Mouse (Mus musculus) G1E (cell line): ENCODE measurements at regions not wholly inside any gene's neighbourhood (a gene's known extent, or its start where the extent isn't known, plus 50 kb on each side); places are given as distances from the start of the nearest gene placed in this dataset.
"Not testable (repeated sequence)": the region's sequence is repeated elsewhere in the genome, so short reads cannot be mapped to it uniquely, and the experiment has no call there.

ENCODE experiments used
- ATAC-seq: 2 replicates; pipeline ENCODE4 v1.8.0; 2016; ENCODE audit warnings: mild to moderate bottlenecking; ENCODE audit not compliant: insufficient number of reproducible peaks, poor library complexity, low FRiP score, severe bottlenecking; ENCODE audit errors: extremely low read depth
- DNase-seq: peaks from one replicate; pipeline ENCODE4 v3.0.0; 2012; ENCODE audit warnings: low spot score
- H3K27me3 ChIP-seq: 2 replicates; pipeline ENCODE4 v1.6.1; 2012; ENCODE audit warnings: mild to moderate bottlenecking, low read length, inconsistent platforms; ENCODE audit not compliant: insufficient read depth
- H3K36me3 ChIP-seq: replicated peaks from 2 replicates; pipeline ENCODE3; 2012; ENCODE audit warnings: mild to moderate bottlenecking, inconsistent platforms
- H3K4me1 ChIP-seq: 2 replicates; pipeline ENCODE4 v1.6.1; 2012; ENCODE audit warnings: low read depth, low read length, inconsistent platforms, mixed read lengths; ENCODE audit not compliant: insufficient read depth
- H3K4me3 ChIP-seq: 2 replicates; pipeline ENCODE4 v1.5.1; 2012; ENCODE audit warnings: low read depth, mild to moderate bottlenecking, inconsistent platforms, low read length, moderate library complexity, mixed read lengths
- H3K9me3 ChIP-seq: replicated peaks from 2 replicates; pipeline ENCODE4 v1.6.1; 2012; ENCODE audit warnings: inconsistent platforms
- CTCF ChIP-seq: IDR thresholded peaks from 2 replicates; pipeline ENCODE4 v1.5.1; 2012; ENCODE audit warnings: low read depth, low read length, inconsistent platforms, mixed read lengths
- GATA1 ChIP-seq: IDR thresholded peaks from 2 replicates; pipeline ENCODE4 v1.6.1; 2012; ENCODE audit warnings: borderline replicate concordance, low read length, inconsistent platforms, mixed read lengths
- GATA2 ChIP-seq: IDR thresholded peaks from 2 replicates; pipeline ENCODE4 v1.6.1; 2012; ENCODE audit warnings: low read depth, low read length, inconsistent platforms, borderline replicate concordance
- POLR2AphosphoS5 ChIP-seq: IDR thresholded peaks from 2 replicates; pipeline ENCODE4 v1.6.1; 2012; ENCODE audit warnings: low read depth, low read length, inconsistent platforms; ENCODE audit not compliant: insufficient replicate concordance
- TAL1 ChIP-seq: conservative IDR thresholded peaks from 2 replicates; pipeline ENCODE4 v1.6.1; 2012; ENCODE audit warnings: low read depth, low read length, inconsistent platforms, mixed read lengths

DNA sequence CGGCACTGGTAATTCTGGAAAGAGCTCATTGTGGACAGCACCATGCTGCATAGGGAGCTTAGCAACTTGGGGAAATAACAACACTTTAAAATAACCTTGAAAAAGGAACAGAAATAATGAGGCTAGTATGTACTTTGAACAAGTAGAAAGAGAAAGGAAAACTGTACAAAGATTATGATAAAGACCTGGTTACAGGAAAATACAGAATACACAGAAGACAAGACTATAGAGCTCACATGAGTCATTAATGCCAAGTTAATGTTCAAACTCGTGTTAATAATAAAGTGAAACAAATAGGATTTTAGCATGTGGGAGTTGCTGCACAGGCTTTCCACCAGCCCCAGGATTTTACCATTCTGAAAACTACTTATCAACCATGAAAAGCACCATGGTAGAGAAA is 341.8 kb upstream of the Hand2 start:
- ATAC-seq = no peak
- H3K9me3 ChIP-seq = no peaks in the 10 kb centered on the region
- H3K4me3 ChIP-seq = no peak overlapping the region
- H3K27me3 ChIP-seq = no peaks in the 10 kb centered on the region
- H3K36me3 ChIP-seq = no peaks in the 10 kb centered on the region
- TF ChIP-seq CTCF (no peak), TAL1 (no peak), GATA2 (no peak), GATA1 (no peak), POLR2AphosphoS5 (no peak)
- no peaks in the 10 kb centered on the region for H3K4me1 ChIP-seq
- DNase-seq = no peak

DNA sequence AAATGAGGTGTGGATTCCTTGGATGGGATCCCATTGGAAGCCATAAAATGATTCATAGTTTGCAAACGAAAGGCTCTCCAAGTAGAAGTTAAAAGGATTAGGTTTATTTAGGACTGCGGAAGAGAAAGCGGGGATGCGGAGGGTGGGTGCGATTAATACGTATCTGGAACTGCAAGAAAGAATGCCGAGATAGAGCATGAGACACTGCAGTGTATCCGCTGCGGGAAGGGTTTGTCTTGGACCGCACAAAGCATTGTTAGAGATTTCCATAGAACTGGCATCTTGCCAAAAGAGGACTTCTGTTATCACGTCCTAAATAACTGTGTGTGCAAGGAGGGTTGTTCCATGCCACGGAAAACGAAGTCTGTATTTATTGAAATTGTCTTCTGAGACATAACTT is 341.4 kb upstream of the Hand2 start:
- no peaks in the 10 kb centered on the region for H3K36me3 ChIP-seq
- no peak overlapping the region for H3K4me3 ChIP-seq
- no peak for DNase-seq
- H3K4me1 ChIP-seq = no peaks in the 10 kb centered on the region
- no peaks in the 10 kb centered on the region for H3K27me3 ChIP-seq
- ATAC-seq = no peak
- no peak for TF ChIP-seq POLR2AphosphoS5
- TF ChIP-seq GATA1 = no peak
- no peak for TF ChIP-seq CTCF
- TF ChIP-seq GATA2 = no peak
- no peak for TF ChIP-seq TAL1
- no peaks in the 10 kb centered on the region for H3K9me3 ChIP-seq

DNA sequence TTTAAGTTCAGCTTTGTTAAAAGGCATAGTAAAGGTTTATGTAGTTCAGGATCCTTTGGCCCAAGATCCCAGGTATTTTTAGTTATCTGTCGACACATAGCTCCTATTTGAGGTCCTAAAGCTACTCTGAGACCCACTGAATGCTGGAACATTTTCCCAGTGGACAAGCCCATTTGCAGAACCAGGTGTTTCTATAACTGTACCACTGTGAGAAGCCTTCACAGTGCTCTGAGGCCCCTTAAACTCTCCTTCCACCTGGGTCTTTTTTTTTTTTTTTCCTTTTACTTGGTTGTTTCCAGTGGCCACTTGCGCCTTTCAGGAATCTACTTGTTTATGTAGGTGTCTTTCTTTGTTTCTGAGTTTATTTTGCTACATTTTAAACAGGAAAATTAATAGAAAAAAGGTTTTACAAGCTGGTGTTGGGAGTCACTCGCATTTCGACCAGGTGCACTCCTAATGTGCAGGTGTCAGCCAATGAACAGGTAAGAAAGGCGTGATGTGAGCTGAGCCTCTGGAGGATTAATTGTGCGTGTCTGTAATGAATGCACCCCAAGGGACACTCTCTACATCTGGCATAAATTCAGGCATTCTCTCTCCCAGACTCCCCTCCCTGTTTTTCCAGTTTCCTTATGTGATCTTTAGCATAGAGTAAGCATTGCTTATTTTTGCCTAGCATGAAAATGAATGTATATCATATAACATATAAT is 310.3 kb upstream of the Hand2 start:
- no peak for ATAC-seq

DNA sequence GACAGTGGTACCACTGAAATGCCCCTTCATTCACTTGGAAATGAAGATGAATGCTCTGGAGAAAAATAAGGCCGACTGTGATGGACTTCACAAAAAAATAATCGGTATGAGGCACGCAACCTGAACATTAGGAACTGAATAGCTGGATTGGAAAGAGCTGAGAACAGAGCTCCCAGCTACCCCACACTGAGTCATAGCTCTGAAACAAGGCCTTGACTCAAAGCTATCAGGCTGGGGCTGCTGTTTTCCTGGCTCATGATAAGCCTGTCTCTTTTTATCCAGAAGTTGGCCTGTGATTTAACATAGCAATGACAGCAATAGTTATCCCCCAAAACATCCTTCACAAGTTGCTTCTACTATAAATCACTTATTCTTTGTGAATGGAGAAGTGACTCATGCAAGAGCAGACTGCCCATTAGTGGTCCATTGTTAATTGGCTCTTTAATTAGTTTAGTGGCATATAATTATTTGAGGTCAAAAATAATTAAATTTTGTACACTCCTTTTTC is 306.9 kb upstream of the Hand2 start:
- ATAC-seq = no peak

More for the DNA sequence above, 310.3 kb upstream of the Hand2 start:
- Histone ChIP-seq H3K27me3 (no peaks in the 10 kb centered on the region), H3K4me1 (no peaks in the 10 kb centered on the region), H3K9me3 (no peaks in the 10 kb centered on the region), H3K36me3 (no peaks in the 10 kb centered on the region), H3K4me3 (no peak overlapping the region)
- no peak for DNase-seq
- TF ChIP-seq GATA1 = no peak
- TF ChIP-seq POLR2AphosphoS5 = no peak
- TF ChIP-seq GATA2 = no peak
- TF ChIP-seq TAL1 = no peak
- no peak for TF ChIP-seq CTCF

DNA sequence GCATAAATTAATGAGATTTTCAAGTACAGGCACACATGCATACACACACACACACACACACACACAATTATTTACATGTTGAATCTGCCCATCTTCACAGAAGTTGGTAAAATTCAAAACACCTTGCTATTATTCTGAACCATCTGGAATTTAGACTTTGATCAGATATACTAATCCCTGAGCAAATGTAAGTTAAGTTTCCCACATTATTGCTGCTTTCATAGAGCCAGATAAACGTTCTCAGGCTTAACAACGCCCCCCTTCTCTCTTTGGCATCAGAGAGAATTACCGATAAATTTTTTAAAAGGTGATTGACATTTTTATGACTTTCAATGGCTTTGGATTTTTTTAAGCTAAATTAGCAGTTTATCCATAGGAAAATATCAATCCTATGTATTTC is 304.5 kb upstream of the Hand2 start:
- Histone ChIP-seq H3K9me3 (no peaks in the 10 kb centered on the region), H3K4me1 (no peaks in the 10 kb centered on the region), H3K4me3 (no peak overlapping the region), H3K36me3 (no peaks in the 10 kb centered on the region), H3K27me3 (no peaks in the 10 kb centered on the region)
- no peak for ATAC-seq
- DNase-seq = no peak
- TF ChIP-seq POLR2AphosphoS5 (no peak), CTCF (no peak), GATA1 (no peak), TAL1 (no peak), GATA2 (no peak)

More for the DNA sequence above, 306.9 kb upstream of the Hand2 start:
- TF ChIP-seq GATA1 = no peak
- TF ChIP-seq TAL1 = no peak
- TF ChIP-seq CTCF = no peak
- no peak for TF ChIP-seq POLR2AphosphoS5
- TF ChIP-seq GATA2 = no peak
- H3K9me3 ChIP-seq = no peaks in the 10 kb centered on the region
- no peaks in the 10 kb centered on the region for H3K36me3 ChIP-seq
- no peaks in the 10 kb centered on the region for H3K4me1 ChIP-seq
- no peak for DNase-seq
- H3K27me3 ChIP-seq = no peaks in the 10 kb centered on the region
- H3K4me3 ChIP-seq = no peak overlapping the region

DNA sequence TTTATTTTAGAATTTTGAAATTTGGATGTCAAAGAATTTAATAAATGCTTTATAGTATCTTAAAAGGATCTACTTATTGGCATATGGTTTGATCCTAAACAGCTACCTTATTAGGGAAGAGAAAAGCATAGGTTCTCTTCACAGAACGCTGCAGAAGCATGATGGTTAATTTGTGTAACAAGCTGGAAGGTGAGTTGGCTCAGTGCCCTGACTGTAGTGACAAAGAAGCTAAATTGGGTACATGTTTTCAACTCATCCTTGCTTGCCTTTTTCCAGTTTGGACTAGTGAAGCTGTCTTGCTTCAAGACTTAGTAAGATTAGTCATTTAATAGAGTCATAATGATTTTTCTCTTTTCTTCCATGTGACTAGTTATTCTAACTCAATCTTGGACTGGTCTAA is 292.7 kb upstream of the Hand2 start:
- not testable (repeated sequence) for H3K27me3 ChIP-seq, H3K4me1 ChIP-seq, H3K4me3 ChIP-seq, H3K9me3 ChIP-seq, H3K36me3 ChIP-seq, ATAC-seq, DNase-seq

DNA sequence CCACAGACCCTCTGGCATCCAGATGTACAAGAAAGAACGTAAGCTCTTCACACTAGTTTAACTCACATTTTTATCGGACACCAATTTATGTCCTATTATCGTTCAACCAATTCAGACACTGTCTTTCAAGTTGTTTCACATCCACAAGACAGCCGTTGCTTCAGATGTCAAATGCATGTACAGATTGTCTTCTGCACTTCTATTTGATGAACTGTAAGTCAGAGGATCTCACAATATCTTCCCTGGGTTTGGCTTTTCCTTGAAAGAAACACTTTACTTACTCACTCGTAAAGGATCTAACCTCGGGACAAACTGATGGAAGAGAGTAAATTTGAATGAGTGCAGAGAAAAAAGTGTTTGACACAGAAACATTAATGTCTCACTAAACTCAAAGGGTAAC is 272.3 kb upstream of the Hand2 start:
- H3K4me1 ChIP-seq = no peaks in the 10 kb centered on the region
- H3K36me3 ChIP-seq = no peaks in the 10 kb centered on the region
- ATAC-seq = no peak
- no peak overlapping the region for H3K4me3 ChIP-seq
- H3K9me3 ChIP-seq = no peaks in the 10 kb centered on the region
- H3K27me3 ChIP-seq = no peaks in the 10 kb centered on the region
- TF ChIP-seq CTCF (no peak), GATA2 (no peak), GATA1 (no peak), TAL1 (no peak), POLR2AphosphoS5 (no peak)
- DNase-seq = no peak
